Mouse (Mus musculus) B cell, adult (primary cell): ENCODE measurements around the gene Fbxw22. TPM values are rescaled to one million over a fixed set of nuclear protein-coding genes. Genes with fewer than 3 reads are reported as not detected.

Source experiments
- total RNA-seq: library from RNA; stranded (reverse); gene quantifications from 4 replicates; pipeline ENCODE4 v1.2.4, GENCODE M21; 2023; ENCODE audit not compliant: inconsistent age

Gene Fbxw22
- not detected in 4 replicates for total RNA-seq

GRCm38 (mm10) chr9:109404196-109404595, at the start of gene Fbxw22:
Fbxw22 (minus strand) TSS chr9:109404296.

GRCm38 (mm10) chr9:109449040-109449439, 44.9 kb upstream of the Fbxw22 start, which contains the start of gene Fbxw16:
Fbxw16 (minus strand) TSS chr9:109449140.

GRCm38 (mm10) chr9:109339559-109339958, 64.5 kb downstream of the Fbxw22 start, which contains the start of gene Fbxw28:
Fbxw28 (minus strand) TSS chr9:109339659.

Other genes starting within 250 kb of the Fbxw22 start
- gene Fbxw21, start 242.3 kb downstream of the Fbxw22 start, total RNA-seq: not detected in 4 replicates
- 0.39 TPM in 1 of 4 replicates, not detected in the others for gene Fbxw13, start 208.3 kb downstream of the Fbxw22 start, total RNA-seq
- not detected in 4 replicates for gene Fbxw20, start 169.5 kb downstream of the Fbxw22 start, total RNA-seq
- not detected in 4 replicates for gene Fbxw14, start 116.6 kb downstream of the Fbxw22 start, total RNA-seq
- not detected in 4 replicates for gene Fbxw28, start 64.6 kb downstream of the Fbxw22 start, total RNA-seq
- gene Fbxw16, start 44.8 kb upstream of the Fbxw22 start, total RNA-seq: not detected in 4 replicates
- not detected in 4 replicates for gene Fbxw19, start 91.6 kb upstream of the Fbxw22 start, total RNA-seq
- not detected in 4 replicates for gene Fbxw15, start 164.0 kb upstream of the Fbxw22 start, total RNA-seq
- gene Fbxw24, start 221.8 kb upstream of the Fbxw22 start, total RNA-seq: not detected in 4 replicates